Mouse (Mus musculus) cerebellum, adult 11 months (tissue): ENCODE results near the gene 4930404H24Rik.

Experiments
- DNase-seq: peaks from one replicate; pipeline ENCODE4 v3.0.0; 2022

4930404H24Rik gene

GRCm38 (mm10) chr2:153511562-153511961 lies 19.0 kb downstream of the 4930404H24Rik start:
- DNase-seq = no peak

DNA sequence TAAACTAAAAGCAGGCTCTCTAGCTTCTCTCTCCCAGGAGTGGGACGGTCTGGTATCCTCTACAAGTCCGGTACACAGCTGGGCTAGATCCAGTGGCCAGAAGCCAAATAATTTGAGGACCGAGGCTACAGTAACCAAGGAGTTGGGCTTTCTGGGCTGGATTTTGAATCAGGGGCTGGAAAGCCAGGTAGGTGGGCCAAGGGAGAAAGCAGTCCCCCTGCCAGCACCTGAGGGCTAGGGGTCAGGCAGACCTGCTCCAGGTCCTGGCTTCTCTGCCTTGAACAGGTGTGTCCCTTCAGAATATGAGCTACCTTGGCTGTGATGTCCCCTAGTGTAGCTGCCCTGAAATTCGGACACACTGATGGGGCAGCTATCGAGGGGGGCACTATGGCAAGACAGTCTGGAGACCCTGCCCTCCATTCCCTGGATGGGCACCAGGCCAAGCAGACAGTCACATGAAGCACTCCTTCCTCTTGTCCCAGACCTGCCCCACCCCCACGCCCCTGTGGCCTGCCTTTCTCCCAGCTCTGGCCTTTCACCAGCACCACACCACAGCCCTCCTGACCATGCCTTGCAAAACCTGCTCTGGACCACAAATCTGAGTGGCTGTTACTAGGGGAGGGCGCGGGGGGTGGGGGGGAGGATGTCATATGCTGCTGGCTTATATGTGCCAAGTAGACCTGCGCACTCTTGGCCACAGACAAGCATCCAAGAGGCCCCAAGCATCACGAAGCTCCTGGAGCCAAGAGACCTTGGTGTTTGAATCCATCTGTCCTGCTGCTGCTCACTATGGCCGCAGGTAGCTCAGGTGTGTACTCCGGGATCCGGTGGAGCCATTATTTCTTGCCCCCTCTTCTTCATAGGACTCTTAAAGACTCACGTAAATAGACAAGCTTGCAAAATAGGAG lies 20.1 kb downstream of the 4930404H24Rik start:
- peak; percentile 56 for DNase-seq

DNA sequence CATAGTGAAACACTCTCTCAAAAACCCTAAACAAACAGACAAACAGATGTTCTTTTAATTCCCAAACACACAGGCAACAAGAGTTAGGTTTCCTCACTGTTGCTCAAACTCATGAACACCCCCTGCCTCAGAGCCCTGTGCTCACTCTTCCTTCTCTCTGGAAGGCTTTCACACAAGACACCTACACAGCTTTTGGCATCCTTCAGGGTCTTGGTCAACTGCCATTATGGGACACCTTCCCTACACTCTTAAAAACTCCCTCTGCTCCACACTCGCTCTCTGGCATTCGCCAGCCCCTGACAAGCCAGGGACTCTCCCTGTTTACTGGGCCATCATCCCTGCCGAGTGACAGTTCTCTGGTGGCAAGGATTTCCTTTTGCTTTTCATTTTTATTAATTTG lies 21.4 kb downstream of the 4930404H24Rik start:
- DNase-seq = no peak

DNA sequence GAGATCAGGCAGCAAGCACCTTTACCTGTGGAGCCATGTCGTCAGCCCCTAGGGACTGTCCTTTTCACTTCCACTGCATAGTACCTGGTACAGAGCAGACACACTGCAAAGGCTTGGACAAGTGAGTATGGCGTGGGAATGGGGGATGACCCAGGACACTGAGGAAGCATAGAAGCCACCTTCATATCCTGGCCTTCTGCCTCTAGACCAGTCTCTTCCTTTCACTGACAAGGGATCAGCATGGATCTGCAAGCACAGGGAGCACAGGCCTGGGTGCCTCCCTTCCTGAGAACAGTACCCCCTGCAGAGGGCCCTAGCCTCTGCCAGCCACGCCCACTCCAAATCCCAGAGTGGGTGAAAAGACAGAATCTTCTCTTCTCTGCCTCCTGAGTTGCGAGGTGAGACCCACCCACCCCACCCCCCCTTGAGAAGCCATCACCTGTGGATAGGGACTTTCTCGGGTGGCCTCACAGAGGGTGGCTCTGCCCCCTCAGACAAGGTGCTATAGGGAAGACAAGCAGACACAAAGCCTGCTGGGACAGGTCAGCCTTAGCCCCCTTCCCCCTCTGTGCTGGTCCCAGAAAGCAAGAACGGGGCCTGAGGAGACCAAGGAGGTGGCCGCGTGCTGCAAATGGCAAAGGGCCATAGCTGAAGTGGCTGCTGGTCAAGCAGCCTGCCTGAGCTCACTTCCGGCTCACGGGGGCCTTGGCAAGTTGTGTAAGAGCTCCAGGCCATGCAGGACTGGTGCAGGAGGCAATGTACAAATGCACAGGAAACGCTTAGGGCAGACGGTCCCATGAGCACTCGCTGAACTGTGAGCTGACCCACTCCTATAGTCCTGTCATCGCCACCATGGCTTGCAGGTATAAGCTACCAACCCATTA lies 22.1 kb downstream of the 4930404H24Rik start:
- DNase-seq = peak; percentile 48

DNA sequence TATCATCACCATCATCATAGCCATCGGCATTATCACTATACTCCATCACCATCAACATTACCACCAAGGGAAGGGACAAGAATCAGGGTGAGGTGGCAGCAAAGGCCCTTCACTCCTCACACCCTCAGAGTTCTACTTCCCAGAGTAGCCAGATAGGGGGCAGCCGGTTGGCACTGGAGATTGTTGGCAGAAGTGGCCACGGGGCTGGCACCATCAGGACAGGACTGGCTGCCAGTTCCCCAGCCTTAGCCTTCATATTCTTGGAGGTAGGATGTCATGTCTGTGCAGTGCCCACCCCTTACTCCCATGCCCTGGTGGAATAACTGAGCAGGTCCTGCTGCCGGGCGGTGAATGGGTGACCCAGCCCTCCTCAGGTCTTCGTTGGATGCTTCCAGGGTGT lies 23.0 kb downstream of the 4930404H24Rik start:
- DNase-seq = peak; percentile 56

DNA sequence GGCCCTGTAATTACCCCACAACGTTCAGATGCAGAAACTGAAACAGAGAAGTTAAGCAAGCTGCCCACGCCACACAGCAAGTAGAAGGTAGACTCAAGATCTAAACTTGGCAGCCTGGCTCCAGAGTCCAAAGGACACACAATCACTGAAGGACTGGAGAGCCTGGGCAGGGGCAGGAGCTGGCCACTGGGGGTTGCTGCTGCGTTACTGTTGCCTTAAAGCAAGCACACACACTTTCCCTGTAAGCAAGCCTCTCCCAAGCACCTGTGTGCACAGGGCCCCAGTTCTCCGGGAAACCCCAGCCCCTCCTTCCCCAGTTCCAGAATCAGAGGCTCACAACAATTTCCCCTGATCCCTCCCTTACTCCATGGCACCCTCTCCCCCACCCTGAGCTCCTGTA lies 24.4 kb downstream of the 4930404H24Rik start:
- DNase-seq = no peak

DNA sequence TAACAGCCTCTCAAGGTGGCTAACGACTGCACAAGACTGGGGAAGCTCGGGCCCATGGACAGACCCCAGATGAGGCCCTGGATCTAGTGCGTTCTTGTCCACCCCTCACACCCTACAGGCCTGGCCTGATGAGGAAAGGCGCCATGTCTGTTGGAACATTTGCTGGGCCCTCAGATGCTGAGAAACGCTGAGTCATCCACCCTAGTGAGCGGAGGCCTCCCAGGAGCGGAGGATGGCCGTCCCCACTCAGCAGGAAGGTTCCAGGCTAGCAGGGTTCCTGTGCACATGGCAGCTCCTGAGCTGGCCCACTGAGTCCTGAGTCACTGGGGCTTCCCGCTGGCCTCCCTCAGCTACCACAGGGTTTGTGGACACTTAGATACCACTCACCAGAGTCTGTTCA lies 27.5 kb downstream of the 4930404H24Rik start:
- no peak for DNase-seq

DNA sequence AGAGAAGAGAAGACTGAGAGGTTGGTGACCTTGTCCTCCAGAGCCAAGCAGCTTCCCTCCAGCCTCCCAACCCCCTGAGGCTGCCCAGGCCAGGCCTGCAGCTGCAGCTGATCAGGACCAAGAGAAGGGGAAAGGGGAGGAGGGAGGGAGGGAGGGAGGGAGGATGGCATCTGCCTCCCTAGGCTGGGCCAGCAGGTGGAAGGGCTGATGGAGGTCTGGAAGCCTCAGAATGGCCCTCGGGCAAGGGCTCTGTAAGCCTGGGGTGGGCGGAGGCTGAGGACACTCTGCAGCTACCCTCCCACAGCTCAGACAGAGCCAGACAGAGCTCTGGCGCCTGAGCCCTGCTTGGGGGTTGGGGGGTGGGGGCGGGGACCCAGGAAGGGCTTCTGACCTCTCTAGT lies 29.7 kb downstream of the 4930404H24Rik start:
- no peak for DNase-seq

- no peak for DNase-seq
Measured at GRCm38 (mm10) chr2:153523143-153523542, 30.6 kb downstream of the 4930404H24Rik start.

GRCm38 (mm10) chr2:153523656-153524055 lies 31.1 kb downstream of the 4930404H24Rik start:
- no peak for DNase-seq

DNA sequence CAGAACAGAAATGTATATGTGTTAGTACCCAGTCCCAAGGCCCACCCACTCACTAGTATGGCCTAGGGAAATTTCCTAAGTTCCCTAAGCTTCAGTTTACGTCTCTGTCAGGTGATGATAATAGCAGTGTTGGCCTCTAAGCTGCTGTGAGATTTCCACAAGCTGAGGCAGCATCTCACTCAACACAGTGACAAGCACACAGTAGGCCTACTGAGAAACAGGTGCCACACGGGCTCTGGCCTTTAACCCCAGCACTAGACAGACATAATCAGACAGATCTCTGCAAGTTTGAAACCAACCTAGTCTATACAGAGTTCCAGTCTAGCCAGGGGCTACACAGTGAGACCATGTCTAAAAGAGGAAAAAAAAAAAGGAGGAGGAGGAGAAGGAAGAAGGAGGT lies 32.1 kb downstream of the 4930404H24Rik start:
- DNase-seq = no peak

- DNase-seq = no peak
Measured at GRCm38 (mm10) chr2:153525906-153526311, 33.3 kb downstream of the 4930404H24Rik start.

DNA sequence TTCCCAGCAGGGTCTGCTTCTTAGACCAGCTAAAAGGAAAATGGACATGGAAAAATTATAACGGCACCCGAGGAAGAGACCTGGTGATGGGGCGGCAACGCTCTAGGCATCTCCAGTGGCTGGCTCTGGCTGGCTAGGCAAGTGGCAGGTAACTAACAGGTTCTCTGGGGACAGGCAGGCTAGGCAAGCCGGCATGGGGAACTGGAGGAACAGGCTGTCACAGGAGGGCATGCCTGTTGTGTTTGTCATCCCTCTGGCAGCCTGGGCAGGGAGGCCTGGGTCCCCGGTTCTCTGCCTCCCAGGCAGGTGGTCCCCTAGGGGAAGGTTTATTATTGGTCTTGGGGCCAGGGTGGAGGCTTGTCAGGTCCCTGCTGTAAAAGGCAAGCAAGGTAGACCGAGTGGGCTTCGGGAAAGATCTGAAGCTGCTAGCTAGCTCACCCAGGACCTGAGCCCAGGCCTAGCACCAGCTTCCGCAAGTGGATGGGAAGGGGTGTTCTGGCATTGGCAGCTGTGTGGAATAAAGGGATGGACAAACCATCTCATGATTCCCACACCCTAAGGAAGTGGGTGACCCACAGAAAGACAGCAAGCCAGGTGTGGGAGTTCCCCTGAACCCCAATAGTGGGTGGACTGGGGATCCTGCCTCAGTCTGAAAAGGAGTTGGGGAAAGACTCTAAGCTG lies 34.4 kb downstream of the 4930404H24Rik start:
- DNase-seq = no peak

GRCm38 (mm10) chr2:153527580-153528531 lies 35.3 kb downstream of the 4930404H24Rik start:
- peak; percentile 61 for DNase-seq

- DNase-seq = peak; percentile 57
Measured at GRCm38 (mm10) chr2:153528571-153529364, 36.2 kb downstream of the 4930404H24Rik start.

GRCm38 (mm10) chr2:153529365-153529781 lies 36.8 kb downstream of the 4930404H24Rik start:
- peak; percentile 67 for DNase-seq

DNA sequence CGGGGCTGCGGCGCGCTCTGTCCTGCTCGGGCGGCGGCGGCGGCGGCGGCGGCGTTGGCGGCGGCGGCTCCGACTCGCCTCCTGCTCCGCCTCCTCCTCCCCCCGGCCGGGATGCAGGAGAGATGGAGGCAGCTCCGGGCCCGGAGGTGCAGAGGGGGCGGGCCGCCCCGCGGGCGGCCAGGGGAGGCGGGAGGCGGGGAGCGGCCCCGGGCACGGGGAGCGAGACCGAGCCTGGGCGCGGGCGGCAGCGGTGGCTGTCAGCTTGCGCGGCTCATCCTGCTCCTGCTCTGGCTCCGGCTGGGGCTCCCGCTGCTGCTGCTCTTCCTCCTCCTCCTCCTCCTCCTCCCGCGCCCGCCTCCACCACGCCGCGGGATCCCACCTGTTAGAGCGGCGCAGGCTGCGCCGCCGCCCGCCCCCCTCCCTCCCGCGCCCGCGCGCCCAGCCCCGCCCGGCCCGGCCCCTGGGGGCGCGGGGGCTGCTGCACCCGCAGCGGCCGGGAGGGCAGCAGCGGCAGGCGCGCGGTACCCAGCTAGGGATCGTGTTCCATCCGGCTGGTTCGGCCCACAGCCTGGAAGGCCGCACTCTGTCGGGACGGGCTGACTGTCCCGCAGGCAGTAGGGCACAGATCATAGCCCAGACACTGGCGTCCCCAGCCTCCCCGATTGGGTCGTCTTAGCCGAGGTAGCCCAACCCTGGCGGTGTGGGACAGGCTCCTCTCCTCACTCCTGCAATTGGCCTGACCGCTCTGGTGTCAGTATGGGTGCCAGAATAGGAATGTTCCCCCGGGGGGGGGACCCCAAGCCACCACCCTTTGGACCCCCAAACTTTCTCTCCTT lies 37.6 kb downstream of the 4930404H24Rik start, which contains the start of gene Nol4l:
TSS of gene Nol4l (minus strand) at position 41 of the 836 bp plus-strand sequence.
- DNase-seq = peak; percentile 54

DNA sequence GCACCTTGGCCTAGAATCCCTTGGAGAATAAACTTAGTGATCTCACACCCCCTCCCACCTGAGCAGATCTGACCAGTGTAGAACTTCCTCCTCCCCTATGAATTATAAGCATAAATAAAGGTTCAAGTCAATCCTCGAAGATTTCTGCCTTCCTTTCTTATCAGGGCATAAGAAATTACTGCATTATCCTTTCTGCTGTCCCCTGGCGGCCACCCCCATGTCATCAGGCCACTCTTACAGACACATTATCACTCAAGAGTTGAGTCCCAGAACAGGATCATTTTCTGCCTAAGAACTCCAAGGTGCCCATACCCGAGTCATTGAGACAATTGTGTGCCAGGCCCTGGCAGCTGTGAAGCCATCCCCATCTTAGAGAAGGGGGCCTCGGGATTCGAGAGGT lies 38.4 kb downstream of the 4930404H24Rik start:
- DNase-seq = no peak

DNA sequence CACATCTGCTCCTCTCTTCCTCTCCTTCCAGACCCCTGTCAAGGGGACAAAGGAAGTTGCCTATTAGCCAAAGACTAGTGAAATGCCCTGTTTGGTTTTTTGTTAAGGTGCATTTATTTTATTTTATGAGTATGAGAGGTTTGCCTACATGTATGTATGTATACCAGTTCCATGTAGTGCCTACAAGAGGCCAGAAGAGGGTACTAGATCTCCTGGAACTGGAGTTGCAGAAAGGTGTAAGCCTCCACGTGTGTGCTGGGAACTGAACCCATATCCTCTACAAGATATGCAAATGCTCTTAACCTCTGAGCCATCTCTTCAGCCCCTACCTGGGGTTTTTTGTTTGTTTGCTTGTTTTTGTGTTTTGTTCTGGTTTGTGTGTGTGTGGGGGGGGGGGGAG lies 41.4 kb downstream of the 4930404H24Rik start:
- DNase-seq = no peak

- no peak for DNase-seq
Measured at GRCm38 (mm10) chr2:153538898-153539297, 46.3 kb downstream of the 4930404H24Rik start.
